Mouse (Mus musculus) C2C12 (cell line): Measurements from ENCODE around the gene Stra8.

Experiments used
- CEBPB ChIP-seq: IDR thresholded peaks from one replicate; pipeline ENCODE4 v1.6.1; 2011; ENCODE audit warnings: low read depth, mild to moderate bottlenecking, control low read depth, moderate library complexity
- CTCF ChIP-seq: IDR thresholded peaks from one replicate; pipeline ENCODE4 v1.5.1; 2011; ENCODE audit not compliant: control insufficient read depth, insufficient read depth, insufficient read length
- FOSL1 ChIP-seq: IDR thresholded peaks from one replicate; pipeline ENCODE4 v1.8.0; 2011; ENCODE audit warnings: mild to moderate bottlenecking, low read length; ENCODE audit not compliant: poor library complexity, insufficient read depth, severe bottlenecking
- MAX ChIP-seq: IDR thresholded peaks from one replicate; pipeline ENCODE4 v1.6.1; 2011; ENCODE audit warnings: mild to moderate bottlenecking, control low read depth
- MYOD1 ChIP-seq: IDR thresholded peaks from one replicate; pipeline ENCODE4 v1.6.1; 2011; ENCODE audit warnings: low read depth; ENCODE audit not compliant: control insufficient read depth, insufficient read length
- USF1 ChIP-seq: IDR thresholded peaks from one replicate; pipeline ENCODE4 v1.6.1; 2011; ENCODE audit warnings: low read depth, mild to moderate bottlenecking, control low read depth, moderate library complexity

GRCm38 (mm10) chr6:34907696-34908260, 12.2 kb upstream of the Stra8 start:
- TF ChIP-seq CTCF, result no peak
- no peak for TF ChIP-seq USF1
- TF ChIP-seq MAX, result no peak
- no peak for TF ChIP-seq FOSL1
- TF ChIP-seq MYOD1, result no peak
- TF ChIP-seq CEBPB, result no peak
